Mouse (Mus musculus) heart, postnatal 36 days (tissue): ENCODE results near the gene Ccl2. TPM values are rescaled to one million over a fixed set of nuclear protein-coding genes. Genes with fewer than 3 reads are reported as not detected.

ENCODE experiments used
- DNase-seq, 2 experiments: peaks; one replicate each; pipeline ENCODE4 v3.0.0; 2021 to 2022
- intact Hi-C: fragments of 180-260 bp; cut with DNase I; formaldehyde crosslinking; loops from one replicate; pipeline ENCODE4 v1.15.1; 2025
- total RNA-seq, 2 experiments: library from RNA; stranded (reverse); gene quantifications; 2 replicates each; pipeline ENCODE4 v1.2.3; 2021

The Ccl2 gene
- total RNA-seq, 2 experiments from 2014 or later: 1.5 TPM

- peak; percentile 74 to 78 for DNase-seq
- intact Hi-C loops: no loop called here
These were observed 2.6 kb upstream of the Ccl2 start for GRCm38 (mm10) chr11:82032678-82033344.

GRCm38 (mm10) chr11:82034446-82034845 lies 925 bp upstream of the Ccl2 start:
- no peak for DNase-seq
- intact Hi-C loops: loop anchor here (2.0 kb wide), 1 partner anchor 38 kb away; no protein-coding TSS in a partner anchor

GRCm38 (mm10) chr11:82035857-82036256 lies 486 bp downstream of the Ccl2 start:
- intact Hi-C loops: loop anchor here (2.0 kb wide), 1 partner anchor 39 kb away; no protein-coding TSS in a partner anchor
- DNase-seq: no peak

DNA sequence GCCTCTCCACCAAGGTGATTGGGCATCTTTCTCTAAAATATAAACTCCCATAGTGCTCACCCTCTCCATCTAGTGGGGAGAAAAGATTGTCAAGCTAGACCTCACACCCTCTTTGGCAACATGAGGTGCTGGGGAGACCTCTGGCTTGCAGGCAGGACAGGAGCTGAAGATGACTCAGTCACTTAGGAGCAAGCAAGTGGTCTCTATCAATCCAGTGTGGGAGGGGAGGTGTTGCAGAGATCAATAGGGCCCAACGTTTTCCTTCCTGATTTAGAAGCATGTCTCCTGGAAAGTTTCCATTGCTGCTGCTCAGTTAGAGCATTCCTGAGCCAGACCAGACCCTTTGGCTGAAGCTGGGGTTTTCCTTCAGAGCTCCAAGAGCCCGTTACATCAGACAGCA lies 3.2 kb downstream of the Ccl2 start, which contains the start of gene Gm17268:
Gene Gm17268 (minus strand): TSS at position 28 of the 400 bp plus-strand sequence.
- intact Hi-C loops: no loop called here
- DNase-seq: no peak

DNA sequence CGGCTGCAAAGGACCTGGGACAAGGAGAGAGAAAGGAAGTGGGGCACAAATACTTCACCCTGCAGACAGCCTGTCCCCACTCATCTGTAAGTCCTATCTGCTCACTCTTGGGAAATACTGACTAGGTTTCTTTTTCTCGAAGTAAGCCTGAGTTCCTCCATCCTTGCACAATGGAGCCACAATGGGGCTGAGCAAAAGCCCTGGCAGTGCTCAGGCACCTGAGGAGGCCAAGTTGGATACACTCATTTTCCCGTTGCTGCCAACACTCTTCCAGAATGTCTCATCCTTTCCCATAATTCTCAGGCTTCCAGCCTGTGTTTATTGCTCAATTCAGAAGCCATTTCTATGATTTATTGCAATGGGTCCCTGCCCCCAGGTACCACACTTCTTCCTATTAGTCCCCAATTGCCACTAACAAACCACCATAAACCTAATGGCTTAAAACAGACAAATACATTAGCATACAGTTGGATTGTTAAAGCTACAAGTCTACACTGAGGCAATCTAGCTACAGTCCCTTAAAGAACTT lies 3.8 kb downstream of the Ccl2 start:
- intact Hi-C loops: no loop called here
- DNase-seq: no peak

DNA sequence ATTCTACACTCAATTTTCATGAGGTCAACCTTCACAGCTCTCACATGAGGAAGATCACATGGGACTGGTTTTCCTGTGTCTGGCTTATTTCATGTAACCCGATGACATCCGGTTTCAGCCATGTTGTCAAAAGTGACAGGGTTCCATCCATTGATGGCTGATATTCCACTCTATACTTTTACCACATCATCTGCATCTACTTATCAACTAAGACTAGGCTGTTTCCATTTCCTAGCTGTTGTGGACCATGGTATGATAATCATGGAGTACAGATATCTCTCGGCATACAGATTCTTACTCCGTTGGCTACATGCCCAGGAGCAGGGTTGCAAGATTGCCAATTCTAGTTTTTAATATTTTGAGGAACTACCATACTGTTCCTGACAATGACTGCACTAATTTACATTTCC lies 6.3 kb downstream of the Ccl2 start:
- intact Hi-C loops: no loop called here

DNA sequence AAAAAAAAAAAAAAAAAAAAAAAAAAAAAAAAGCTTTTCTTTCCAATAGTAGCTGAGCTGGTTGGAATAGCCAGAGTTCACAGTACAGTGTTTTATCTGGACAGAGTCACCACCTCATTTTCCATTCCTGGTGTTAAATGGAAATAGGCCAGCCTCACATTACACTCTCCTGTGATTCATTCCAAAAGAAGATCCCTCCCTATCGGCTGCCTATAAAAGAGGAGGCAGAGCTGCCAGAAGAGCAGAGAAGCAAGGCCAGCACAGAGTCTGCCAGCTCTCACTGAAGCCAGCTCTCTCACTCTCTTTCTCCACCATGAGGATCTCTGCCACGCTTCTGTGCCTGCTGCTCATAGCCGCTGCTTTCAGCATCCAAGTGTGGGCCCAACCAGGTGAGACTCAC lies 10.1 kb downstream of the Ccl2 start, which contains the start of gene Ccl7:
Gene Ccl7 (plus strand): TSS at position 242 of the 400 bp plus-strand sequence.
- DNase-seq: peak; percentile 45 to 50
- intact Hi-C loops: no loop called here

More for the DNA sequence above, 6.3 kb downstream of the Ccl2 start:
- DNase-seq: peak in 1 of 2 experiments; percentile 28

GRCm38 (mm10) chr11:82047746-82048415 lies 12.5 kb downstream of the Ccl2 start:
- intact Hi-C loops: loop anchor here (2.0 kb wide), 2 partner anchors 51 to 129 kb away; no protein-coding TSS in a partner anchor
- peak; percentile 61 to 66 for DNase-seq

DNA sequence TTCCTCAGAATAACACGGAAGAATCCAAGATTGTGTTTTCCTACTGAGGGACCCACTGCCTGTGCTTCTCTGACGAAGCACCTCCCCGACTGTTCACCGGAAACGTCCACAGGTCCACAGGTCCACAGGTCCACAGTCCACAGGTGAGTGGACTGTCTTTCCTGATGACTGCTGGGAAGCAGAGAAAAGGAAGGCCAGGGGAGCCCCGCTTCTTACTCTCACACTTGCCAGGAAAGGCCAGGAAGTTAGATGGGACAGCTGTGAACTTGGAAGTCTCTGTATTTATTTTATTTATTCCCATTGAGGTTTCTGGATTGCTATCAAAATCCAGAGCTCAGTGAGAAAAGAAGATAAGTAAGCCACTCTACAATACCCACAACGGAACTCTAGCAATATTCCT lies 18.5 kb downstream of the Ccl2 start:
- intact Hi-C loops: no loop called here
- DNase-seq: no peak

GRCm38 (mm10) chr11:82057646-82058045 lies 22.3 kb downstream of the Ccl2 start, which contains the start of gene Ccl11:
Gene Ccl11, plus strand, starts transcription at chr11:82057823.
- intact Hi-C loops: no loop called here
- DNase-seq: no peak

- DNase-seq: no peak
- intact Hi-C loops: no loop called here
These were observed 26.9 kb downstream of the Ccl2 start for GRCm38 (mm10) chr11:82062226-82062625.

- DNase-seq: no peak
- intact Hi-C loops: no loop called here
These were observed 28.1 kb downstream of the Ccl2 start for GRCm38 (mm10) chr11:82063454-82063853.

GRCm38 (mm10) chr11:82066953-82067571 lies 31.7 kb downstream of the Ccl2 start:
- DNase-seq: no peak

DNA sequence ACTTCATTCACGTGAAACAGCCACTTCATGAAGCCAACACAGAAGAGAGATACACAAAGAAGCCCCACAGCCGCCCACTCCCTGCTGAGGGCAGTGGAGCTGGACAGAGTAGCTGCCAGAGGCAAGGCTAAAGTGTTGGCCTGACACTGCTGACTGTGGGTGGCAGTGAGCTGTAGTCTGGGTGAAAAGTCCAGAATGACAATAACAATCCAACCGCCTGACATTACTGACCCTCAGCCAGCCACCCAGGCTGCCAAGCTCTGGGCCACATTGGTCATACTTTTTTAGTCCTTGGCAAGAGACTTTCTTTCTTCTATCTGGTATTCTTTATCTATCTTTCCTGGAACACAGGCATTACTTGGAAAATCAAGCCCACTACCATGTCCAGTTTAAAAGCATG lies 35.7 kb downstream of the Ccl2 start:
- intact Hi-C loops: no loop called here
- DNase-seq: peak in 1 of 2 experiments; percentile 24

More at GRCm38 (mm10) chr11:82066953-82067571, 31.7 kb downstream of the Ccl2 start:
- intact Hi-C loops: no loop called here

DNA sequence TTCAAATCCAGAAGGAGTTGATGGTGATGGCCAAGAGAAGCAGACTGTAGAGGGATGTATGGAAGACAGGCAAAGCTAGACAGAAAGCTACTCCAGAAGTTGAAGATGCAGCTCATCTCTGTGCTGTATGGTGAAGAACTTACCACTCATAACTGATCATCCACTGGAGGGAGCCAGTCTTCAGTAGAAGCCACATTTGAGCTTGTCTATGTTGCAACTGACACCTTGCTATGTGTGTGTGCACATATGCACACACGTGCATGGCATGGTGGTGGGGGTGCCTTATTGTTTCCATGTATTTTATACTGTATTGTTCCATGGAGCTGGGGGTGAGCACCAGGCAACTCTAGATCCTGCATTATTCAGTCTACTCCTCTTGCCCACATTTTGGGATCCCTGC lies 37.0 kb downstream of the Ccl2 start:
- DNase-seq: no peak
- intact Hi-C loops: no loop called here

DNA sequence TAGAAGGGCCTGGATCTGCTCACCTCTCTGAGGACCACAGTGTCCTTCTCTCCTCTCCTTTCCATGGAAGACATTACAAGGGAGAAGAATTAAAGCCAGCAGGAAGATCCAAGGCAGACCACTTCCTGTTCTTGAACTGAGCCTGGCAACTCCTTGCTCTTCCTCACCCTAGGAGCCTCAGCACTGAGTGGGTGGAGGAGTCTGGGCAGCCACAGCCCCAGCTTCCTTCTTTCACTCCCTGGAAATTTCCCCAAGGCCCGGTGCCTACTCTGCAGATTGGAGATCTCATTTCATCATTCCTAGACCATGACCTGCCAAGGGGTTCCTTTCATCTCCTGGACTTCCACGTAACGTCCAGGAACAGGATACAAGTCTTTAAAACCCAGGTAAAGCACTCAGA lies 37.6 kb downstream of the Ccl2 start:
- intact Hi-C loops: no loop called here
- no peak for DNase-seq

- intact Hi-C loops: no loop called here
These were observed 38.3 kb downstream of the Ccl2 start for GRCm38 (mm10) chr11:82073686-82074085.

DNA sequence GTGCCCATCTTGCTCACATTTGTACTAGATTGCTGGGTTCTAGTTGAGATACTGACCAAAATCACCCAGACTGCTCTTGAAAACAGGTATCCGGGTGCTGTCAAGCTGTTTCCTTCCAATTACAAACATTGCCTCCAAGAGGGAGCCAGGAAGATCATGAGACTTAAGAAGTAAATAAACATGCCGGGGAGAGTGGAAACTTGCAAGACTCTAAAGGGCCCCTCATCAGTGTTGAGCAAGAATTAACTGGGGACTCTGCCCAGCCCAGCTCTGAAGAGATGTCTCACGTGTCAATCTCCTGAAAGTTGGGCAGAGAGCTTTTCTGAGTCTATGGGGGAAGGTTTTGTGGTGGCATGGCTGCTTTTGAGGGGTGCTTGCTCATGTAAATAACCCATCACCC lies 41.7 kb downstream of the Ccl2 start:
- intact Hi-C loops: no loop called here
- no peak for DNase-seq

More at GRCm38 (mm10) chr11:82073686-82074085, 38.3 kb downstream of the Ccl2 start:
- no peak for DNase-seq

GRCm38 (mm10) chr11:82078136-82078730 lies 42.9 kb downstream of the Ccl2 start:
- intact Hi-C loops: no loop called here
- DNase-seq: no peak

- no peak for DNase-seq
- intact Hi-C loops: no loop called here
These were observed 45.5 kb downstream of the Ccl2 start for GRCm38 (mm10) chr11:82080865-82081264.

DNA sequence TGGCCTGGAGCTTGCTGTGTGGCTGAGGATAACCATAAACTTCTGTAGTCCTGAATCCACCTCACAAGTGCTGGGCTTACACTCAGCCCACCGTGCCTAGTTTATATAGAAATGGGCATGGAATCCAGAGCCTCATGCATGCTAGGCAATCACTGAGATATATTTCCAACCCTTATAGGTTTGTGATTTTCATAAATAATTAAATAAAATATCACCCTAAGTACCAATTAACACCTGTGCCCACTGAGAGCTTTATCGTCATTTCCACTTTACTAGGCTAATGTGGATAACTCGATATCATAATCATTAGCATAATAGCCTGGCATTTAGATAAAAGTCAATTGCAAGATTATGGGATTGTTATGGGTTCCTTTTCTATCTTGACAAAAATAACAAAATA lies 49.0 kb downstream of the Ccl2 start:
- intact Hi-C loops: no loop called here
- no peak for DNase-seq
